Mouse (Mus musculus) bone marrow, adult 2 months (tissue): ENCODE measurements at regions not wholly inside any gene's neighbourhood (a gene's known extent, or its start where the extent isn't known, plus 50 kb on each side); places are given as distances from the start of the nearest gene placed in this dataset.

Experiments
- CTCF ChIP-seq: fragments of 200-500 bp; IDR thresholded peaks from 2 replicates; pipeline ENCODE4 v1.5.1; 2011; ENCODE audit warnings: low read length, control low read depth; ENCODE audit not compliant: control insufficient read depth, insufficient read depth
- POLR2A ChIP-seq: fragments of 200-500 bp; IDR thresholded peaks from 2 replicates; pipeline ENCODE4 v1.6.1; 2011; ENCODE audit warnings: low read depth, mild to moderate bottlenecking, control low read depth, low read length, borderline replicate concordance; ENCODE audit not compliant: control insufficient read depth

DNA sequence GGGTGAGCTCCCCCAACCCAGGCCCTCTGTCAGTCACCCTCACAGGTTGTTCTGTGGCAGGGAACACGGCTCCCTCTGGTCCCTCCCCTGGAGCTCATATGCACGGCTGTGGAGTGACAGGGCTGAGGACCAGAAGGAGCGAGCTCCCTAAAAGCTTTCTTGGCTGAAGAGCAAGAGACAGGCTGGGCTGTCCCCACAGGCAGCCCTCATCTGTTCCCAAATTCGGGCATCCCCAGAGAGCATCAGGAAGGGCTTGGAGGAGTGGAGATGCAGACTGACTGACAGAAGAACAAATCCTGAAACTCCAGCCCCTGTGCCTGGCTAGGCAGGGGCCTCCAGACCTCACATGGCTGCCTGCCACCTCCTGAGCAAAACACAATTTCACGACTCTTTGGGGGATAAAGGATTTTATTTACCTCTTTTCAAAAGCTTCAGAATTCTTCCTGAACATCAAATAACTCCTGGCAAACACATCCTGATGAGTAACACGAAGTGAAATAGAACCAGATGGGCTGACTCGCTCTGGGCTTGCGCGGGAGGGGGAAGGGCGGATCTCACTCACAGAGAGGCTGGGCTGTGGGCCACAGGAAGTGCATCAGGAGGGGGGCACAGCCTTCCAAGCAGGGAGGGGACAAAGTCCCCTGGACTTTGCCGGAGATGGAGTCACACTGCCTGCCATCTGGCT lies 232.7 kb upstream of the Zmiz1 start:
- TF ChIP-seq POLR2A: no peak
- TF ChIP-seq CTCF: no peak
